Mouse (Mus musculus) right cerebral cortex, adult 18-20 months (tissue): ENCODE measurements around the gene Prrt4.

Experiments used
- DNase-seq: peaks from one replicate; pipeline ENCODE4 v3.0.0; 2022; ENCODE audit warnings: mixed read lengths

The Prrt4 gene

DNA sequence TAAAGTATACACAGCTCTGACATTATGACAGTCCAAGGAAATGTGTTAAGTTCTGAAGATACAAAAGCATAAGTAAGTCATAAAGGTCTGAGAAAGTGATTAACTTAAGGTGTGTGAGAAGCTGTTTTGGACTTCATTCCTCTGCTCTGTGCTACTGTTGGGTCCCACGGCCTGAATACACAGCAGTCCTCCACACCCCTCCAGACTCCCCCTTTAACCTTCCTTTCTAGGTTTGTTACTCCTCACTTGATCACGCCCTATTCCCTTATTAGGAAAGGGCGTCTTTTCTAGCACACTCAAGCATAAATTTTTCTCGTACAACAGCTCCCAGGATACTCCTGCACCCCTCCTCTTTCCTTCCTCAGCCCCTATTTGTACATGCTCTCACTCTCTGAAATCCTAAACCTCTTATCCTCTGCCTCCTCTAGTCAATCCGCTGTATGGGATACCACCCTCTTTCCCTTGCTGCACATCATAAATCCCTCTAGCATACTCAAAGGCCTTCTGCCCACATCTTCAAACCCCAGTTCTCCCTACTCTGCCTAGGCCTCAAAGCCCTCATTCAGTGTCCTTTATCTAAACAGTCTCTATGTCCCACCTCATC is 31.9 kb downstream of the Prrt4 start:
- no peak for DNase-seq

DNA sequence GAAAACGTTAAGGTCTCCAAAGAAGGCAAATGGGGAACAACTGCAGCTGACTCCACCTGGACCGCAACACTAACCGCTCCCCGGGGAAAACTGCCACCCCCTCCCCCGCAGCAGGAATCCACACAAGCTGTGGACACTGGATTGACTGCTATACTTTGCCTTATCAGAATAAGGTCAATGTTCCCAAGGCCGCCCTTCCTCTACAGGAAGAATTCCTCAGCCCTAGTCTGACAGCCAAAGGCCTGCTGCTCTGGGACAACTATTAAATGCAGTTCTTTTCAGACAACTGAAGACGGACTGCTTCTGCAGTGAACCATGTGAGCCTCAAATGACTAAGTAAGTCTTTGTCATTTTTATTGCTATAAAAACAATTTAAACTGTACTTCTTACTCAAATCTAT is 32.7 kb downstream of the Prrt4 start:
- no peak for DNase-seq

DNA sequence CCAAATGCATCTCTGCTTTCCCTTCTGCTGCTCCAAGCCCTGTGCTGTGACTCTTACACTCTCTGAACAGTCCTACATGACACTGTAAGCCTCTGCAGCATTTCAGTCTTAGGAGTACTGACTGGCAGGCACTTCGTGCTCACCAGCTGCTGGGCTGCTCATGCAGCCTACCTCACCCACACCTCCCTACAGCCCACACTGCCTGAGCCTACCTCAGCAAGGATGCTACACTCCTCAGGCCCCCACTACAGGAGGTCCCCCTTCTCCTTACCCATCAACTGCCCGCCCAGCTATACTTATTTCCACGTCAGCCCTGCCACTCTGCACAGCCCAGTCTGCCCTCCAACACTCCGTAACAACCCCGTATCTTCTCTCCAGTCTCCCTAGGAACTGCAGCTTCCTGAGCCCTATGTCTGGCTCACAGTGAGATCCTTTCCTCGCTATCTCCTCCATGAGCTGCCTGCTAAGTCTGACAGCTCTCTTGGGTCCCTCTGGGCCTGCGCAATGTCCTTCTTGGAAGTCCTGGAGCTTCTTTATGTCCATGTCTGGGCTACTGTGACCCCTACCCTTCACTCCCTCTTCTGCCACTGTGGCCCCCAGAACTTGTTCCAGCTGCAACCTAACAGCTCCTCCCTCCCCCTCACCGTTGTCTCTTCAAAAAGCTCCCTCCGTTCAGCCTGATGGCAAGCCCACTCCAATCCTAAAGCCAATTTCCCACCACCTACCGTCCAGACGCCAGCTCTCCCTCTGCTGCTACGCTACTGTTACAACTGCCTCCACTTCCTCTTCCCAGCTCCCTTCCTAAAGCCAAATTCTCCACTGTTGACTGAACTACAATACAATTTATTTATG is 33.7 kb downstream of the Prrt4 start:
- DNase-seq = peak; percentile 29

DNA sequence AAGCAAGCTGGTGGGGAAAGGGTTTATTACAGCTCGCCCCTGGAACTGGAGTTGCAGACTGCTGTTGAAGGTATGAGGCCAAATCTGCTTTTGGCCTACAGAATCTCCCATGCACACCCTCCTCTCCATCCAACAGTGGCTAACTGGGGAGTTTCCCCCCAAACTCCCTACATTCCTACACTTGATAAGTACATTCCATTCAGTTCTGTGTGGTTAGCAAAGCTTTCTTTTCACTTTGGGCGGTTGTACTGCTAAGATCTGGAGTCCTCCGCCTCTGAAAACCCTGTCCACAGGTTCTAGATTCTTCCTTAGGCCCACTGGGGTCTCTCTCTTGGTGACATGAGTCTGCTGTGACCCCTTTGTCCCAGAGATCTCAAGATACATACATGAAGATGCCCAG is 34.4 kb downstream of the Prrt4 start:
- no peak for DNase-seq

DNA sequence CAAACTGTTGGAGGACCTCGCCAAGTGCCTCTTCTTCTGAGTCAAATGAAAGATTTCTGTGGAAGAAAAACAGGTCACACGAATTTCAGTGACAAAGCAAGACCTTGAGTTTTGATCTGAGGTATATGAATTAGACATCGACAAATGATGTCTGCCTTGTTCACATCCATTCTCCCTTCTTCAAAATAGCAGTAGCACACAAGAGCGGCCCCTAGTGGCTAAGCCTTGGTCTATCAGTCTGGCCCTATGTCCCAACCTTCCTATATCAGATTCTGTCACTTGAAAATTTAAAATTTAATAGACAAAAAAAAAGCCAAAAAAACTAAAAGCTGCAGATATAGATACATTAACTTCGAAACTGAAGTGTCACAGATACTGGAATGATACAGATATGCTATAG is 35.8 kb downstream of the Prrt4 start:
- DNase-seq = peak; percentile 67

DNA sequence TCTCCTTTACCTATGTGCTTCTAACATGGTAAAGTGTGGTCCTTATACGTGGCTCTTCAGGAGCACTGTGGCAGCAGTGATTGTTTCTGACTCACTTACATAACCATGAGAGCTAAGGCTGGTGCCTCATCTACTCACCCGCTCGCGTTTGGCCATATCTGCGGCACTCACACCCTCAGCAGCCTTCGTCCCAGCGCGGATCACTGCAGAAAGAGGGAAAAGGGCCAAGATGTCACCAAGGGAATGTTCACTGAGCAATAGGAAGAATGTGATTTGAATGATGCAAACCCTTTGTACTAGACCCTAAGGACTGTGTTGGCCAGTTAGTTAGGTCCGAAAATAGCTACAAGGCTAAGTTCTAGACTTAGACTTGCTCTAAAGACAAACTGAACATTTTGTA is 41.9 kb downstream of the Prrt4 start:
- DNase-seq = no peak

DNA sequence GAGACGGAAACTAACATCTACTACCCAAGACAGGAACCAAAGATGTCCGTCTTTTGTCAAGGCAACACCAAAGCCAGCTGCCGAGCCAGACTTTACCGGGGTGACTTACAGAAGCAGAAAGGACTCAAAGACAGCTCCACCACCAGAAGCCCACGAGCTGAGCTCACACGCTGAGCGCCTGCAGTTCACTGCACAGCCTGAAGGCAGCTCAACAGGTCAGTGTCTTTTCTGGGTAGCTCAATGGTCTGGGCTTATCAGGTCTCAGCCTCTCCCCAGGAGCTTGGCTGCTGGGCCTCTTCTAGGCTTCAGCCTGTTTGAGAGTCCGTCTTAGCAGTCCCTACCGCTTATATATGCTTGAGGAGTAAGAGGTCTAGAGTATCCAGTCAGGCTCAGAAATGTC is 46.3 kb downstream of the Prrt4 start:
- DNase-seq = no peak

DNA sequence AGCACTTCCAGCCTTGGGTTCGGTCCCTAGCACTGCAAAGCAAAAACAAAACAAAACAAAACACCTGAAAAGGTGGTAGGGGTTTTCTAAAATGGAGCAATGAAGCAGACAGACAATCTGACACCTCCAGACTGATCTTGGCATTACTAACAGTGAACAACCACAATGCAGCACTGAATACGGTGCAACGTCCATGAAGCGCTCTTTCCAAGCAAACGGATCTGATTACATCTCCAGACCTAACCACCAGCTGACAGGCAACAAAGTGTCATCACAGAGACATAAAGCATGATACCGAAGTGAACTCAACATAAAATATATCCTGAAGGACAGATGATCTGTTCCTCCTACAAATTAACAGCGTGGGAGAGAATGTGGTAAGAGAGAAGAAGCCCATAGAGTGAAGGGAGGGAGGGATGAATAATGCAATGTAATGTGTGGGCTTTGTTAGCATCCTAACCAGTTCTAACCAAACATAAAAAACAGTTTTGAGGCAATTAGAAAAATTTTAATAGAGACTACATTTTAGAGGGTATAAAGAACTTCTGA is 52.4 kb downstream of the Prrt4 start:
- no peak for DNase-seq

DNA sequence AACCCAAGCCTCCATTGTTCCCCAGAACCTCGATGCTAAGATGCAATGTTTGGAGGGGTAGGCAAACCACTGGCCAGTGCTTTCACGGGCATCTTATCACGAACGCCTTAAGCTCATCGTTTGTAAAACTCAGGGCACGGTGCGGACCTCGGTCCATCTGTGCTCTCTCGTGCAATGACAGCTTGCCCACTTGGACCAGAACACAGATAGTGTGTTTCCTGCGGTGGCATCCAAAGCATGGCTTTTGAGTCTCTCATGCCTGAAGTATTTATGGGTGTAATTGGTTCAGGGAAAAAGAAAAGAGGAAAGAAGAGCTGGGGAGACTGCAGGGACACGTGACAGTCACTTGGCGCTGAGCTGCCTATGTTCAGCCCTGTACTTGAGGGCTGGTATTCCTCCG is 59.4 kb downstream of the Prrt4 start:
- DNase-seq = no peak
